Mouse (Mus musculus): ENCODE measurements around the gene Tmem163. TPM values are rescaled to one million over a fixed set of nuclear protein-coding genes. Genes with fewer than 3 reads are reported as not detected.

Gene Tmem163
- polyA plus RNA-seq, 1 experiment from 2014 or later, result 0.62 TPM

DNA sequence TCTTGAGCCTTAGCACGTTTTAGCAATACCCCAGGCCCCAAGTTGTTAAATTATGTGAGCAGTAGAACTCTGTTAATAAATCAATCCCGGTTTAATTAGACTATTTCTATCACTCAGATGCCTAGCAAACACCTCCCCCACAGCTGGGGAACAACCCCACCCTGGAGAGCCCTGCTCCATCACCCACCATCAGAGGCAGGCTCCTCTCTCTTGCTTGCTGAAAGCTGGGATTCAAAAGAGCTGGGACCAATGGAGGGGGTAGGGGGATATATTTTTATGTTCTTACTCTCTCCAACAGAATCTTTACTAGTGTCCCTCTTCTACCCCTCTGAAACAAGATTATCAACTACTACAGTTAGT lies 122.9 kb downstream of the Tmem163 start:
- Histone ChIP-seq H3K27me3 (ENCODE audit: control insufficient read depth, insufficient read depth, low read length) (no peaks in the 10 kb centered on the region), H3K9ac (ENCODE audit: low read depth, low read length) (no peak overlapping the region), H3K27ac (ENCODE audit: low read depth, low read length) (no peak overlapping the region), H3K4me3 (ENCODE audit: low read length) (no peak overlapping the region), H3K4me1 (ENCODE audit: control insufficient read depth, insufficient read depth, low read length) (no peaks in the 10 kb centered on the region), H3K9me3 (ENCODE audit: control insufficient read depth, low read length) (peaks cover 3% of the 10 kb centered on the region; the same call in 1 of the 2 replicates), H3K36me3 (ENCODE audit: control insufficient read depth, insufficient read depth, low read length) (no peaks in the 10 kb centered on the region), H3K4me2 (replicated peaks; ENCODE audit: low read depth, low read length) (no peak overlapping the region)
- ATAC-seq (ENCODE audit: low FRiP score, low TSS enrichment), result no peak
- 36% methylated on average over 2 of the region's 2 CpGs for WGBS

DNA sequence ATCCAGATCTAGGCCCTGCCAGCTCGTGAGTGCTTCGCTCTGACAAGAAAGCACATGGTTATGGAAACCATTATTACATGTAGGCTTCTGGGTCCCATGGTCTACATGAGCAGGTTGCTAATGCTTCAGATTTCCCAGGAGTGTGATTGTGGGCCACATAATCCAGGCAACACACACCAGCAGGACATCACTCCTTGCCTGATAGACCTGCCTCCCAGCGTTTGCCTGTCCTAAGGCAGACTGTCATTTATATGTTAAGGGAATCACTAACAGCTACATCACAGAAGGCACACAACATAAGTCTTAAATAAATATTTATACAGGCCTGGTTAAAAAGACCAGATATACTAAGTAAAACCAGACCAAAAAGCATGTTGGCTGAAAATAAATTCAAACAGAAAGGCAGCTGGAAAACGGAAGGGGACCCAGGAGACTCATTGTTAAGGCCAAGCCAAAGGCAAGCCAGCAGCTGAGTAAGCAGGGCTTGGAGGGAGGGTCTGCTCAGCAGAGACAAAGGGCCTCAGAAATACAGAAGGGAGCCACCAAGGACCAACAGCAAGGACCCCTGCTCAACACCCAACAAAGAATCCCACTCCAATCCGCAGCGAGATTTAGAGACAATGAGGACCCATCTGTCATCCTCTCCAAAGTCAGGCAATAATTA lies 123.4 kb downstream of the Tmem163 start:
- Histone ChIP-seq H3K27ac (ENCODE audit: low read depth, low read length) (no peak overlapping the region), H3K27me3 (ENCODE audit: control insufficient read depth, insufficient read depth, low read length) (peaks cover 4% of the 10 kb centered on the region; the same call in 1 of the 2 replicates), H3K9me3 (ENCODE audit: control insufficient read depth, low read length) (peaks cover 3% of the 10 kb centered on the region; the same call in 1 of the 2 replicates), H3K4me1 (ENCODE audit: control insufficient read depth, insufficient read depth, low read length) (no peaks in the 10 kb centered on the region), H3K36me3 (ENCODE audit: control insufficient read depth, insufficient read depth, low read length) (no peaks in the 10 kb centered on the region), H3K4me3 (ENCODE audit: low read length) (no peak overlapping the region), H3K9ac (ENCODE audit: low read depth, low read length) (no peak overlapping the region), H3K4me2 (replicated peaks; ENCODE audit: low read depth, low read length) (no peak overlapping the region)
- no peak for ATAC-seq (ENCODE audit: low FRiP score, low TSS enrichment)
- WGBS, result 66% methylated on average over 6 of the region's 6 CpGs

DNA sequence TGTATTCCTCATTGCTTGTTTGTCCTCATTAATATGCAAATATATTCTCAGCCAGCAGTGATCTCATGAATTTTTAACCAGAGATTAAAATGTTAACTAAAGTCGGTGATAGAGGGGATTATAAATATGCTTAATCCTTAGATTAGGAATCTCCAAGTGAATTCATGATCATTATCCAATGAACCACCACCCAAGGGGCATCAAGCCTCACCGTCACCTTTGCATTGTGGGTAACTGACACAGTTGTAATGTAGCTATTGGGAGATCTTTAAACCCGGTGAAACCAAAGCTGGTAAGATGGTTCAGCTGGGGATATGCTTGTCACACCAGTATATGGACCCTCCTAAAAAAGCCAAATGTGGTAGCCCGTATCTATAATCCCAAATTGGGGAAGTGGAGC lies 131.3 kb downstream of the Tmem163 start:
- Histone ChIP-seq H3K27ac (ENCODE audit: low read depth, low read length) (no peak overlapping the region), H3K4me1 (ENCODE audit: control insufficient read depth, insufficient read depth, low read length) (no peaks in the 10 kb centered on the region), H3K4me3 (ENCODE audit: low read length) (no peak overlapping the region), H3K36me3 (ENCODE audit: control insufficient read depth, insufficient read depth, low read length) (no peaks in the 10 kb centered on the region), H3K27me3 (ENCODE audit: control insufficient read depth, insufficient read depth, low read length) (peaks cover 6% of the 10 kb centered on the region; the same call in 1 of the 2 replicates), H3K4me2 (replicated peaks; ENCODE audit: low read depth, low read length) (no peak overlapping the region), H3K9me3 (ENCODE audit: control insufficient read depth, low read length) (no peaks in the 10 kb centered on the region), H3K9ac (ENCODE audit: low read depth, low read length) (no peak overlapping the region)
- 76% methylated on average over 4 of the region's 4 CpGs for WGBS
- no peak for ATAC-seq (ENCODE audit: low FRiP score, low TSS enrichment)

DNA sequence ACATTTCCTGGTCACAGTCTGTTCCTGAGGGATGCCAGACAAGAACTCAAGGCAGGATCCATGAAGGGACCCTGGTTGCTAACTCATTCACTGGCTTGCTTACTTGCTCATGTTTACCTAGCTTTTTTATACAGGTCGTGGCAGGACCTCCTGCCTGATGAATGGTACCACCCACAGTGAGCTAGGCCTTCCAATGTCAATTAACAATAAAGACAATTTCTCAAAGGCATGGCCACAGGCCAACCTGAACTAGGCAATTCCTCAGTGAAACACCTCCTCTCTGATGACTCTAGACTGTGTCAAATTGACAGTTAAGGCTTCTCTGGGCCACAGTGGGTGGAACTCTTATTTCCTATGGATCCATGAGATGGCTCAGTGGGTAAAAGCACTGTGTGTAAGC lies 136.6 kb downstream of the Tmem163 start:
- 21% methylated on average over 1 of the region's 1 CpGs for WGBS

GRCm38 (mm10) chr1:127541931-127542330 lies 137.4 kb downstream of the Tmem163 start:
- no peaks in the 10 kb centered on the region for H3K36me3 ChIP-seq (ENCODE audit: control insufficient read depth, insufficient read depth, low read length)
- H3K4me2 ChIP-seq (replicated peaks; ENCODE audit: low read depth, low read length), result no peak overlapping the region
- no peaks in the 10 kb centered on the region for H3K4me1 ChIP-seq (ENCODE audit: control insufficient read depth, insufficient read depth, low read length)
- no peak overlapping the region for H3K27ac ChIP-seq (ENCODE audit: low read depth, low read length)
- no peak overlapping the region for H3K4me3 ChIP-seq (ENCODE audit: low read length)
- ATAC-seq (ENCODE audit: low FRiP score, low TSS enrichment), result no peak
- peaks cover 4% of the 10 kb centered on the region; the same call in 1 of the 2 replicates for H3K27me3 ChIP-seq (ENCODE audit: control insufficient read depth, insufficient read depth, low read length)
- H3K9me3 ChIP-seq (ENCODE audit: control insufficient read depth, low read length), result peaks cover 3% of the 10 kb centered on the region; the same call in 1 of the 2 replicates
- H3K9ac ChIP-seq (ENCODE audit: low read depth, low read length), result no peak overlapping the region
- WGBS, result 88% methylated on average over 7 of the region's 7 CpGs

More for the DNA sequence above, 136.6 kb downstream of the Tmem163 start:
- no peak for ATAC-seq (ENCODE audit: low FRiP score, low TSS enrichment)
- Histone ChIP-seq H3K4me2 (replicated peaks; ENCODE audit: low read depth, low read length) (no peak overlapping the region), H3K27ac (ENCODE audit: low read depth, low read length) (no peak overlapping the region), H3K4me3 (ENCODE audit: low read length) (no peak overlapping the region), H3K27me3 (ENCODE audit: control insufficient read depth, insufficient read depth, low read length) (peaks cover 4% of the 10 kb centered on the region; the same call in 1 of the 2 replicates), H3K4me1 (ENCODE audit: control insufficient read depth, insufficient read depth, low read length) (no peaks in the 10 kb centered on the region), H3K9me3 (ENCODE audit: control insufficient read depth, low read length) (peaks cover 3% of the 10 kb centered on the region; the same call in 1 of the 2 replicates), H3K9ac (ENCODE audit: low read depth, low read length) (no peak overlapping the region), H3K36me3 (ENCODE audit: control insufficient read depth, insufficient read depth, low read length) (no peaks in the 10 kb centered on the region)

DNA sequence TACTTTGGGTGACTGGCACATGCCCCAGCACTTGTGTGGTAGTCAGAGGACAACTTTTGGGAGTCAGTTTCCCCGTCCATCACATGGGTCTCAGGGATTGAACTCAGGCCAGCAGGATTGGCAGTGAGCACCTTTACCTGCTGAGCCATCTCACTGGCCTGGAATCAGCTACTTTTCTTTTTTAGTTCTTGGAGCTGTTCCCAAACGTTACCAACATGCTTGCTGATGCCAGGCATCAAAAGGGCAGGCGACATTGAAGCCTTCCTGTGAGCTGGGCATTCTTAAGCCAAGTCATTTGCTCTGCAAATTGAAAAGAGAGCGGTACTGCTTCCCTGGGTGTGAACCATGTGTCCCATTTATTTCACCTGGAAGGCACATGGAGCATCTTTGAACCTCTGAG lies 137.8 kb downstream of the Tmem163 start:
- no peaks in the 10 kb centered on the region for H3K36me3 ChIP-seq (ENCODE audit: control insufficient read depth, insufficient read depth, low read length)
- peaks cover 5% of the 10 kb centered on the region; the same call in 1 of the 2 replicates for H3K27me3 ChIP-seq (ENCODE audit: control insufficient read depth, insufficient read depth, low read length)
- H3K4me2 ChIP-seq (replicated peaks; ENCODE audit: low read depth, low read length), result no peak overlapping the region
- H3K9ac ChIP-seq (ENCODE audit: low read depth, low read length), result no peak overlapping the region
- no peak overlapping the region for H3K4me3 ChIP-seq (ENCODE audit: low read length)
- no peaks in the 10 kb centered on the region for H3K4me1 ChIP-seq (ENCODE audit: control insufficient read depth, insufficient read depth, low read length)
- no peak for ATAC-seq (ENCODE audit: low FRiP score, low TSS enrichment)
- 88% methylated on average over 4 of the region's 4 CpGs for WGBS
- H3K27ac ChIP-seq (ENCODE audit: low read depth, low read length), result no peak overlapping the region
- peaks cover 3% of the 10 kb centered on the region; the same call in 1 of the 2 replicates for H3K9me3 ChIP-seq (ENCODE audit: control insufficient read depth, low read length)

DNA sequence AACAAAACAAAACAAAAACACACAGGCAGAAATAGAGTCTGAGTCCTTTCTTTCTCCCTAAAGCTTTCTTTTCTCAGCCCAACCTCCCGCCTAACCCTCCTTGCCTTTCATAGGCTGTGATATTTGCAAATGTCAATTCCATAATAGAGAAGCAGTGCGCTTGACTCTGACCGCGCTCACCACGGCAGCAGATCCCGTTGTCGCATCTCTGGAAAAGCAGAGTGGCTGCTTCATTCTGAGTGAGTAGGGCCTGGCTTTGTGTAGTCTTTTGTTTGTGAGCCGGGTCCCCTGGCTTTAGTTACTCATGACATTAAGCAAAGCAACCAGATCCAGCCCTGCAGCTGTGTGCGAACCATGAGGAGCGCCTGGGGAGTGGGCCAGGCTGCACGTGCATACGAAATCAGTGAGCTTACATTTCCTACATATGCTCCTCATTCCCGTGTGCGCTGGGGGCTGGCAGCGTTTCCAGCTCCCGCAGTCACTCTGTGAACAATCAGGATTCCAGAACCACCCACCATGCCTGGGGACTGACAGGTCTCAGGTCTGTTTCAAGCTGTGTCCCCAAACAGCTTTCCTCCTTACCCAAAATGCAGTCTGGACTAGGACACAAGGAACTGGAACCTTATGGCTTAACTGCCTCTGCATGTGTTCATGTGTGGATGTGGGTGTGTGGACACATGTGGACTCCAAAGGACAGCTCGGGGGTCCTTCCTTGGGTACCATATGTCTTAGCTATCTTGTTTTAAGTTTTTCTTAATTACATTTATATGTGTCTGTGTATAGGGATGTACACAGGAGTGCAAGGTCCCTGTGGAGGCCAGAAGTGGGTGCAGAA lies 141.9 kb downstream of the Tmem163 start:
- H3K27ac ChIP-seq (ENCODE audit: low read depth, low read length), result no peak overlapping the region

DNA sequence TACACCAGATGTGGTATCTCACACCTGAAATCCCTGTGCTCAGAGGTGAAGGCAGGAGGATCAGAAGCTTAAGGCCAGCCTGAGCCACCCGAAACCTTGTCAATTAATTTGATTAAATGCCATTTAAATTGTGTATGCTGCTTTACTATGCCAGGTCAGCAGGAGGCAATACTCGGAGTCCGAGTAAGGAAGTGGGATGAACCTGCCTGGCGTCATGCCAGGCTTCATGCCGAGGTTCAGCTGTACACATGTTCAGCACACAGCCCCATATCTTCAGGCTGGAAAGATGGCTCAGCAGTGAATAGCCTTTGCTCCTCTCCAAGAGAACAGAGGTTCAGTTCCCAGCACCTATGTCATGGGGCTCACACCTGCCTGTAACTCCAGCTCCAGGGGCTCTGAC lies 142.9 kb downstream of the Tmem163 start:
- no peak for ATAC-seq (ENCODE audit: low FRiP score, low TSS enrichment)
- Histone ChIP-seq H3K4me3 (ENCODE audit: low read length) (no peak overlapping the region), H3K36me3 (ENCODE audit: control insufficient read depth, insufficient read depth, low read length) (no peaks in the 10 kb centered on the region), H3K27me3 (ENCODE audit: control insufficient read depth, insufficient read depth, low read length) (peaks cover 9% of the 10 kb centered on the region), H3K9ac (ENCODE audit: low read depth, low read length) (no peak overlapping the region), H3K4me2 (replicated peaks; ENCODE audit: low read depth, low read length) (no peak overlapping the region), H3K9me3 (ENCODE audit: control insufficient read depth, low read length) (peaks cover 3% of the 10 kb centered on the region; the same call in 1 of the 2 replicates), H3K27ac (ENCODE audit: low read depth, low read length) (no peak overlapping the region), H3K4me1 (ENCODE audit: control insufficient read depth, insufficient read depth, low read length) (peaks cover 12% of the 10 kb centered on the region; the same call in 1 of the 2 replicates)
- 31% methylated on average over 5 of the region's 5 CpGs for WGBS

More for the DNA sequence above, 141.9 kb downstream of the Tmem163 start:
- H3K36me3 ChIP-seq (ENCODE audit: control insufficient read depth, insufficient read depth, low read length), result no peaks in the 10 kb centered on the region
- WGBS, result 30% methylated on average over 17 of the region's 17 CpGs
- H3K27me3 ChIP-seq (ENCODE audit: control insufficient read depth, insufficient read depth, low read length), result peaks cover 9% of the 10 kb centered on the region
- H3K4me3 ChIP-seq (ENCODE audit: low read length), result no peak overlapping the region
- H3K9me3 ChIP-seq (ENCODE audit: control insufficient read depth, low read length), result peaks cover 3% of the 10 kb centered on the region; the same call in 1 of the 2 replicates
- ATAC-seq (ENCODE audit: low FRiP score, low TSS enrichment), result peak; percentile 36; the same call in 1 of the 2 replicates
- H3K4me2 ChIP-seq (replicated peaks; ENCODE audit: low read depth, low read length), result peak overlapping the region; percentile 15; the same call in 1 of the 2 replicates
- peaks cover 10% of the 10 kb centered on the region; the same call in 1 of the 2 replicates for H3K4me1 ChIP-seq (ENCODE audit: control insufficient read depth, insufficient read depth, low read length)
- no peak overlapping the region for H3K9ac ChIP-seq (ENCODE audit: low read depth, low read length)

Measured in kidney, embryonic 14.5 days (tissue).